Comparison of ENCODE assay signal across 19 mouse cellular contexts in the genomic region with DNA sequence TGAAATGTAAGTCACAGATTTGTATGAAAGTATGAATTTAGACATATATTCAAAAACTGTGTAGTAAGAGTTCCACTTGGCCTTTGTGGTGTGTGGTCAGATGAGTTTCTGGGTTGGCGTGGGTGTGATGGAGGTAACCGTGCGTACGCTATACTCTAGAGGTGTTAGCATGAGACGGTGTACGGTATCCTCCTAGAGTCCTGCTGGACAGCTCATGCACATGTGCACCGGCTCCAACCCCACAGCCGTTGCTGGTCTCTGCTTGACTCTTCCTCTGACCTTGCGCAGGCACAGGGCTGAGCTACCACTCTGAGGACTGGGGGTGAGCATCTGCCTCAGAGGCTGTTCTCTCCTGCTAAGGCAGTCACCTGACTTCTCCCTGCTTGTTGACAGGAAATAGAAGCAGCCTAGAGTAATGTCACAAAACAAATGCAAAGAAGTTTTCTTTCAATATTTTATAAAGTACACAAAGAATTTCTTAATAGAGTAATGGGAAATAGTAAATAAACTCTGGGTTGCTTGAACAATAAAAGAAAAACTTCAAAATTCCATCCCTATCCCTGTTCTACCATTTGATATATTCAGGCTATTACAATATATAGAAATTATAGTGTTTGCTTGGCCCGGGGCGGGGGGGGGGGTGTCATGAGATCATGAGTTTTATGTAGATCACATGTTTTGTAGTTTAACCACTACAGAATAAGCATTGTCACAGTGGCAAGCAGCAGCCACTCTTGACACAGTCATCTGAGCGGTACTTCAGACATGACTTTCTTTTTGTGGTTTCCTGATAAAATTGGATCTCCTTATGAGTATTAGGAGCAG.
DNase-seq lines count a peak whose midpoint lies in the region; ATAC-seq lines count a peak whose summit lies in the region.
"Had no signal": no experiment of that assay in that cellular context is flagged by ENCODE, and none has a peak within 500 bp of the region (broad histone marks: within the 10 kb centered on the region; RNA-seq: fewer than 3 reads in every experiment).

No protein-coding gene starts in this region.

- H3K36me3 ChIP-seq in liver, embryonic 12.5 days, result no peaks in the 10 kb centered on the region
- H3K36me3 ChIP-seq: intestine, embryonic 15.5 days; kidney, embryonic 15.5 days; midbrain, embryonic 15.5 days; stomach, embryonic 15.5 days had no signal

- no peaks in the 10 kb centered on the region for H3K27me3 ChIP-seq in liver, embryonic 12.5 days (replicated peaks)
- H3K27me3 ChIP-seq: CH12.LX; intestine, embryonic 15.5 days; kidney, embryonic 15.5 days; limb, embryonic 13.5 days; lung, embryonic 15.5 days; midbrain, embryonic 15.5 days; stomach, embryonic 15.5 days had no signal

- 82% methylated on average over 12 of the region's 12 CpGs for WGBS in liver, embryonic 12.5 days (ENCODE audit: insufficient replicate concordance)

- H3K4me3 ChIP-seq in liver, embryonic 12.5 days, result no peak overlapping the region
- H3K4me3 ChIP-seq: intestine, embryonic 15.5 days; kidney, embryonic 15.5 days; limb, embryonic 13.5 days; lung, embryonic 15.5 days; midbrain, embryonic 15.5 days; stomach, embryonic 15.5 days had no signal

- peak; percentile 30 for DNase-seq in CD4-positive, CD25-positive, alpha-beta regulatory T cell, adult 2 months (ENCODE audit: low read depth, low spot score)
- peak; percentile 13 for DNase-seq in T-cell, adult 2 months (ENCODE audit: low spot score)
- peak; percentile 20 for DNase-seq in thymus, postnatal 25 days
- no peak for DNase-seq in spleen, adult 12 weeks (ENCODE audit: low spot score)
- no peak for DNase-seq in kidney, postnatal 10 days
- DNase-seq: cerebellum, adult 2 months; gastrocnemius, postnatal 14 days; right cerebral cortex, postnatal 25 days had no signal

- H3K4me2 ChIP-seq in liver, embryonic 12.5 days, result no peak overlapping the region
- H3K4me2 ChIP-seq: intestine, embryonic 15.5 days; kidney, embryonic 15.5 days; limb, embryonic 13.5 days; lung, embryonic 15.5 days; midbrain, embryonic 15.5 days; stomach, embryonic 15.5 days had no signal

- ATAC-seq in megakaryocyte, adult 5-6 weeks (ENCODE audit: poor library complexity, severe bottlenecking), result 0 out of 2 replicates have a peak, but pooled peaks have one; percentile 24
- no peak for ATAC-seq in liver, embryonic 12.5 days
- ATAC-seq: forebrain, embryonic 14.5 days; intestine, embryonic 15.5 days; midbrain, embryonic 15.5 days had no signal

- no peaks in the 10 kb centered on the region for H3K4me1 ChIP-seq in liver, embryonic 12.5 days
- H3K4me1 ChIP-seq: intestine, embryonic 15.5 days; kidney, embryonic 15.5 days; limb, embryonic 13.5 days; lung, embryonic 15.5 days; midbrain, embryonic 15.5 days; stomach, embryonic 15.5 days had no signal

- no peak overlapping the region for H3K9ac ChIP-seq in liver, embryonic 12.5 days
- H3K9ac ChIP-seq: intestine, embryonic 15.5 days; kidney, embryonic 15.5 days; limb, embryonic 13.5 days; liver, embryonic 14.5 days; lung, embryonic 15.5 days; midbrain, embryonic 15.5 days; stomach, embryonic 15.5 days had no signal

- no peak overlapping the region for H3K27ac ChIP-seq in liver, embryonic 12.5 days
- H3K27ac ChIP-seq: intestine, embryonic 15.5 days; kidney, embryonic 15.5 days; limb, embryonic 13.5 days; liver, embryonic 14.5 days; lung, embryonic 15.5 days; midbrain, embryonic 15.5 days; stomach, embryonic 15.5 days had no signal

- no peaks in the 10 kb centered on the region for H3K9me3 ChIP-seq in liver, embryonic 12.5 days (replicated peaks)
- H3K9me3 ChIP-seq: intestine, embryonic 15.5 days; kidney, embryonic 15.5 days; limb, embryonic 13.5 days; lung, embryonic 15.5 days; midbrain, embryonic 15.5 days; stomach, embryonic 15.5 days had no signal

Comparison
In these comparisons a context has a peak if more than half of its experiments do, and no peak if none do; other contexts are left out.
1. DNase-seq: peak in CD4-positive, CD25-positive, alpha-beta regulatory T cell, adult 2 months (single experiment), T-cell, adult 2 months (single experiment) and thymus, postnatal 25 days (single experiment); none in spleen, adult 12 weeks (single experiment) and kidney, postnatal 10 days (single experiment).